Mouse (Mus musculus) limb, embryonic 13.5 days (tissue): Measurements from ENCODE around the gene Stxbp3. TPM values are rescaled to one million over a fixed set of nuclear protein-coding genes. Genes with fewer than 3 reads are reported as not detected.
"Not testable (repeated sequence)": the region's sequence is repeated elsewhere in the genome, so short reads cannot be mapped to it uniquely, and the experiment has no call there.

ENCODE experiments used
- ATAC-seq: fragments of 200-750 bp; cut with Nextera tagmentation; 2 replicates; pipeline ENCODE4 v1.8.0; 2017; ENCODE audit warnings: low read depth, moderate number of reproducible peaks, moderate TSS enrichment; ENCODE audit not compliant: low FRiP score
- H3K27ac ChIP-seq: fragments of 300-500 bp; sonication (generic); 2 replicates; pipeline ENCODE4 v1.5.1; 2015; ENCODE audit warnings: inconsistent platforms, mild to moderate bottlenecking, moderate library complexity
- H3K27me3 ChIP-seq: fragments of 300-500 bp; sonication (generic); 2 replicates; pipeline ENCODE4 v1.6.1; 2015; ENCODE audit warnings: mild to moderate bottlenecking, inconsistent platforms
- H3K36me3 ChIP-seq: fragments of 300-500 bp; sonication (generic); 2 replicates; pipeline ENCODE4 v1.6.1; 2015; ENCODE audit warnings: inconsistent platforms, mild to moderate bottlenecking, moderate library complexity
- H3K4me1 ChIP-seq: fragments of 300-500 bp; sonication (generic); 2 replicates; pipeline ENCODE4 v1.6.1; 2015; ENCODE audit warnings: inconsistent platforms
- H3K4me2 ChIP-seq: fragments of 300-500 bp; sonication (generic); replicated peaks from 2 replicates; pipeline ENCODE4 v1.6.1; 2015; ENCODE audit warnings: inconsistent platforms, mild to moderate bottlenecking, moderate library complexity
- H3K4me3 ChIP-seq: fragments of 300-500 bp; sonication (generic); 2 replicates; pipeline ENCODE4 v1.5.1; 2015; ENCODE audit warnings: moderate library complexity, mild to moderate bottlenecking, inconsistent platforms
- H3K9ac ChIP-seq: fragments of 300-500 bp; sonication (generic); 2 replicates; pipeline ENCODE4 v1.6.1; 2015; ENCODE audit warnings: mild to moderate bottlenecking, inconsistent platforms
- H3K9me3 ChIP-seq: fragments of 300-500 bp; sonication (generic); 2 replicates; pipeline ENCODE4 v1.6.1; 2016; ENCODE audit warnings: inconsistent platforms
- WGBS: fragments of 180-500 bp; shearing (Covaris S2); methylation state at CpG from one replicate; pipeline ENCODE4 v1.1.7; 2015; 5-methylcytosine and 5-hydroxymethylcytosine counted together
- polyA plus RNA-seq: library from polyadenylated mRNA; unstranded; fragments of >200 nt; fragmentation: Nextera tagmentation; extraction: Ambion mirVana; gene quantifications from 2 replicates; pipeline ENCODE4 v1.2.1, GENCODE M21; 2015

The Stxbp3 gene
- polyA plus RNA-seq = 38.6 and 38.8 TPM in 2 replicates

DNA sequence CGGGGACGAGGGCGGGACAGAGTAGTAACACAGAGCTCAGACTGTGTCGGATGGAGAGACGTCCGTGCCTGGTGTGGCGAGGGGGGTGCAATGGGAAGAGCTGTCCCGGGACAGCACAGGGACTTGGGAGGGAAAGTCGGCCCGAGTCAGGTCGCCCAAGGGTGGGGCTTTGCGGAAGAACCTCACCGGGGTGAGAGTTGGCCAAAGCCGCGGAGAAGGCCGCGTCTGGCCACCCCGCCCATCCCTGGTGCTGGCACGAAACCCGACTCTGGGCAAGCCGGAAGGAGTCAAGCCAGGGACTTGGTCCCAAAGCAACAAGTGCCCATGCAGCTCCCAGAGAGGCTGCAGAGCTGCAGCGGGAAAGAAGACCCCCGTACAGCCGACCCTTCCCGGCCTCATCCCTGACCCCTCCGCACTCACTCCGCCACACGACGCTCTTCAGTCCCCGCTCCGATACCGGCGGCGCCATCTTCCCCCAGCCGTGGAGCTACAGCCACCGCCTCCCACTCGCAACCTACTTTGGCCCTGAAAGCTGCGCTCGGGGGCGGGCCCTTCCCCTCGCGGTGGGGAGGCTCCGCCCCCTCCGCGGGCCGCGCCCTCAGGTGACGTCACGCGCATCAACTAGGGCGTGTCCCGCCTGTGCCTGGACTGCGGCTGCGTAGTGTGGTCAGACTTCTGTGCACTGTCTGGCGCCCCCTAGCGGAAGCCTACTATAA is at the start of gene Stxbp3:
Gene Stxbp3, minus strand, starts transcription at position 527 of the 716 bp plus-strand sequence.
- H3K36me3 ChIP-seq = no peaks in the 10 kb centered on the region; the same call in 1 of the 2 replicates
- peak within 1 kb of the TSS; percentile 69 for H3K4me2 ChIP-seq
- H3K4me1 ChIP-seq = peaks cover 15% of the 10 kb centered on the region
- H3K27ac ChIP-seq = peak within 1 kb of the TSS; percentile 66
- 1% methylated on average over 56 of the region's 56 CpGs for WGBS
- peak; percentile 97 for ATAC-seq
- no peaks in the 10 kb centered on the region for H3K9me3 ChIP-seq
- H3K9ac ChIP-seq = peak within 1 kb of the TSS; percentile 80
- no peaks in the 10 kb centered on the region for H3K27me3 ChIP-seq
- peak within 1 kb of the TSS; percentile 79 for H3K4me3 ChIP-seq

DNA sequence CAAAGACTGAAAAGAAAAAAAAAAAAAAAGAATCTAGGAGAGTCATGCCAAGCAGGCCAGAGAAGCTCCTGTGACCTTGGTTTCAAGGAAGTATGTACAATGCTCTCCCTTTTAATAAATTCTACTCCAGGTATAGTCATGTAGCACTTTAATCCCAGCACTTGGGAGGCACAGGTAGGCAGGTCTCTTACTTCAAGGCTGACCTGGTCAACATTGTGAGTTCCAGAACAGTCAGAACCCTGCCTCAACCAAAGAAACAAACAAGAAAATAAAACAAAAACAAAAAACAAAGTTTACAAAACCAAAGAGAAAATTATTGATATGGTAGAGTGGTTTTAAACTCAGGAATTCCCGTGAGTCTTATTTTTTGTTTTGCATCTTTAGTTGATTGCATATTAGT is 49.6 kb upstream of the Stxbp3 start, which contains the start of gene Fndc7:
Gene Fndc7, minus strand, starts transcription at position 101 of the 400 bp plus-strand sequence.
- no peak within 1 kb of the TSS for H3K4me2 ChIP-seq
- no peaks in the 10 kb centered on the region for H3K4me1 ChIP-seq
- no peaks in the 10 kb centered on the region for H3K27me3 ChIP-seq
- H3K4me3 ChIP-seq = no peak within 1 kb of the TSS
- H3K27ac ChIP-seq = no peak within 1 kb of the TSS
- no peak for ATAC-seq
- H3K9ac ChIP-seq = no peak within 1 kb of the TSS
- no peaks in the 10 kb centered on the region for H3K9me3 ChIP-seq
- no peaks in the 10 kb centered on the region for H3K36me3 ChIP-seq
- WGBS = 87% methylated on average over 1 of the region's 1 CpGs

DNA sequence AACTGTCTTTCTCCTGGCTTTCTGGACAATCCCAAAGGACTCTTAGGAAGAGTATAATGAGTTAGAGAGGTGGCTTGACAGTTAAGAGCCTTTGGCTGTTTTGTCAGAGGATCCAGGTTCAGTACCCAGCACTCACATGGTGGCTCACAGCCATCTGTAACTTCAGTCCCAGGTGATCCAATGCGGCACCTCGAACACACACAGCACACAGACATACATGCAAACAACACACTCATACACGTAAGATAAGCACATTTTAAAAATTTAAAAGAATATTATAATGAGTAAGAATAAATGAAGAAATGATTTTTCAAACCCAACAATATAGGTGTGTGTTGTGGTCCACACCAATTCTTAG is 47.3 kb upstream of the Stxbp3 start:
- Histone ChIP-seq H3K9me3 (no peaks in the 10 kb centered on the region), H3K4me3 (no peak overlapping the region), H3K36me3 (no peaks in the 10 kb centered on the region), H3K27ac (no peak overlapping the region), H3K4me1 (peaks cover 10% of the 10 kb centered on the region), H3K27me3 (no peaks in the 10 kb centered on the region), H3K9ac (no peak overlapping the region), H3K4me2 (no peak overlapping the region)
- WGBS = 90% methylated on average over 3 of the region's 3 CpGs
- no peak for ATAC-seq

DNA sequence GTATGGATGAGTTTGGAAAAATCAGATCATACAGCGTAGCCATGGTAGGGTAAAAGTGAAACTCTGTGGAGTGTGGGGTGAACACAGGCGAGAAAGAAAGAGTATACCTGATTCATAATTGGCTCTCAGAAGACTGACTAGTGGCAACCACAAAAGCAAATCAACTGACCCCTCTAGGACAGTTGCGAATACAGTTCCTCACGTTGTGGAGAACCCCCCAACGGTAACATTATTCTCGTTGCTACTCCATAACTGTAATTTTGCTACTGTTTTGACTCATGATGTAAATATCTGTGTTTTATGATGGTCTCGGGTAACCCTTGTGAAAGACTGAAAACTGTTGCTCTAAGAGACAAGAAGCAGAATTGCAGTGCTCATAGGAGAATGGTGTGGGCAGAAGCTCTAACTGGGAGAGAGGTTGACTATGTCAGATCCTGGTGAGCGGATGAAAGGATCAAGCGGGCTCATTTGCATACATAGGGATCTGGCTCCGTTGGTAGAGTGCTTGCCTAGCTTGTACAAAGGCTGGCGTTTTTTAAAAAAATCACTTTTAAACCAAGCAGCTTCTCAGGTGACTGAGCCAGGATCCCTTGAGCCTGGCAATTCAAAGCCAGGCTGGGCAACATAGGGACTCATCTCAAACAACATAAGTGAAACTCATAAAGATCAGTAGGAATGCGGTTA is 46.8 kb upstream of the Stxbp3 start:
- Histone ChIP-seq H3K9me3 (no peaks in the 10 kb centered on the region), H3K4me1 (peaks cover 11% of the 10 kb centered on the region), H3K9ac (no peak overlapping the region), H3K4me3 (no peak overlapping the region), H3K27ac (no peak overlapping the region), H3K4me2 (no peak overlapping the region), H3K36me3 (no peaks in the 10 kb centered on the region), H3K27me3 (no peaks in the 10 kb centered on the region)
- ATAC-seq = no peak
- 73% methylated on average over 12 of the region's 12 CpGs for WGBS

DNA sequence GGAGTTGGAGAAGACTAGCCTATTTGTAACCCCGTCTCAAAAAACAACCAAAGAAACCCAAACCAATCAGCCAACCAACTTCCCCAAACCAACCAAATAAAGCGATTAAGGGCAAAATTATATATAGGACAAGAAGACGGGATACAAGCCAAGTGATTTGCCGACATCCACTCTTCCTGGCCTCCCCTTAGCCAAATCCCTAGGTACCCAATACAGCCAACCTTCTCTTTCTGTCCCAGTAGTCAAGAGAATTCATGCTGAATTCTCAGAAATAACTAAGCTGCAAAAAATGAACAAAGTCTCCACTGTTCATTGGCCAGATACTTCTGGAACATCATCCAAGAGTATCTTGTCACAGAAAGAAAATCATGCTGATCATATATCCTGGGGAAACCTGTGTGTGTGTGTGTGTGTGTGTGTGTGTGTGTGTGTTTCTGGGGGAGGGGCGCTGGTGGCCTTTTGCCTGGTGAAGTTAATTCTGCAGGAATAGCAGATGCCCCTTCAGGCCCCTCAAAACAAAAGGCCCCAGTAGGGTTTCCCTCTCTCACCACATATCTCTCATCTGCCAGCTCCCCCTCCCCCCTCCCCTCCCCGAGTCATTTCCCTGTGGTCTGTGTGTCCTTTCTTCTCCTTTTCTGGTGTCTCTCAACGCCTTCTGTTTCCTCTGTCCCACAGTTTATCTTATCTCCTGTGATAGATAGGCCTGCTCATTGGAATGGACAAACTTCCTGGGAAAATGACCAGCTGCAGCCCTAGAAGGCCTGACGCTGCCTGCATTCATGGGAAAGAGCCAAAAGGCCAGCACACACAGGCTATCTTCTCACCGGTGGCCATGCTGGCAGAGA is 45.6 kb upstream of the Stxbp3 start:
- Histone ChIP-seq H3K9ac (no peak overlapping the region), H3K27me3 (no peaks in the 10 kb centered on the region), H3K4me2 (no peak overlapping the region), H3K36me3 (no peaks in the 10 kb centered on the region), H3K4me1 (peaks cover 22% of the 10 kb centered on the region), H3K9me3 (no peaks in the 10 kb centered on the region), H3K4me3 (no peak overlapping the region), H3K27ac (no peak overlapping the region)
- WGBS = 61% methylated on average over 9 of the region's 9 CpGs
- ATAC-seq = no peak

DNA sequence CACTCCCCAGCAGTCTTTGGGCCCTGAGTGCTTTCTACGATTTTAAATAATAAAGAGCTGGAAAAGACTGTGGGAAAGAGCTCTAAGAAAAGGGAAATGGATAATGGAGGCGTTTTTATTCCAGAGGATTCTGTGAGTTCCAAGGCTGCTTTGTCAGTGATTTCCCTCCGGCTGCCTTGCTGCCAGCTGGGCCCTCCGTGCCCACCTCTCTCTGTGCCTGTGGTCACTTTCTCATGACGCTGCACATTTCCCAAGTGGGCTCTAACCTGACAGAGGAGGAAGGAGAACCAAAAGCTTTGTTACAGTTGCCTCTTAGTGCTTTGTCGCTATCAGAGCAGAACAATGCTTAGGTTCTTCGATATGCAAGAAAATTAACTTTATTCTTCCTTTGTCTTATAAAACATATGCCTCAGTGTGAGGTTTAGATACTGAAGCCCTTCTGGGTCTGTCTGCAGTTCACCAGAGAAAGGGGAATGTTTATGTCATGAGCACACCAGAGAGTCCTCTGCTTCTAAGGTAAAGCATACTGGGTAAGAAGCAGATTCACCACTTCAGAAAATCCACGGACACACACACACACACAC is 44.5 kb upstream of the Stxbp3 start:
- no peak for ATAC-seq
- WGBS = 68% methylated on average over 8 of the region's 8 CpGs
- H3K4me3 ChIP-seq = no peak overlapping the region

DNA sequence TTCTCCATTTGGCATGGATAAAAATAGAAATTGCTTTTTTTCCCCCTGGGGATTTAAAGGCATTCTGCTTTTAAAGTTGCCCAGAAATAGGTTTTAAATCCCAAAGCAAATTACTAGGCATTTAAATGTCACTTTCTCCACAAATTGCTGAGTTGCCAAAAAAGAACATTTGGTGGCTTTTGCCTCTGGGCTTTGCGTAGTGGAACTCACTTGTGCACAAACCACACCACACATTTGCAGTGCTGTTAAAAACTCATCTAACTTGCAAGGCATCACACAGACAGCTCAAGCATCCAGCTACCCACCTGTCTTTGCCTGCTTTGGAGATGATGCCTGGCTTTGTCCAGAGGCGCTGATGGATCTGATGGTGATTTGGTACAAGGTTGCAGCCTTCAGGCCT is 42.7 kb upstream of the Stxbp3 start:
- peaks cover 31% of the 10 kb centered on the region for H3K4me1 ChIP-seq
- 70% methylated on average over 2 of the region's 2 CpGs for WGBS

More for the DNA sequence above, 44.5 kb upstream of the Stxbp3 start:
- H3K9ac ChIP-seq = no peak overlapping the region
- H3K4me2 ChIP-seq = no peak overlapping the region
- no peaks in the 10 kb centered on the region for H3K27me3 ChIP-seq
- H3K36me3 ChIP-seq = no peaks in the 10 kb centered on the region
- H3K4me1 ChIP-seq = peaks cover 24% of the 10 kb centered on the region
- H3K27ac ChIP-seq = no peak overlapping the region
- no peaks in the 10 kb centered on the region for H3K9me3 ChIP-seq

DNA sequence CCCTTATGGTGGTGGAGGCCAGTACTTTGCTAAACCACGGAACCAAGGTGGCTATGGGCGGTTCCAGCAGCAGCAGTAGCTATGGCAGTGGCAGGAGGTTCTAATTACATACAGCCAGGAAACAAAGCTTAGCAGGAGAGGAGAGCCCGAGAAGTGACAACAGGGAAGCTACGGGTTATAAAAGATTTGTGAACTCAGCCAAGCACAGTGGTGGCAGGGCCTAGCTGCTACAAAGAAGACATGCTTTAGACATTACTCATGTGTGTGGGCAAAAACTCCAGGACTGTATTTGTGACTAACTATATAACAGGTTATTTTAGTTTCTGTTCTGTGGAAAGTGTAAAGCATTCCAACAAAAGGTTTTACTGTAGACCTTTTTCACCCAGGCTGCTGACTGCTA is 41.5 kb upstream of the Stxbp3 start:
- WGBS = 11% methylated on average over 4 of the region's 4 CpGs
- H3K9ac ChIP-seq, H3K4me2 ChIP-seq, H3K4me3 ChIP-seq, ATAC-seq, H3K36me3 ChIP-seq, H3K9me3 ChIP-seq, H3K27me3 ChIP-seq: not testable (repeated sequence)
- H3K27ac ChIP-seq = peak overlapping the region; percentile 39; the same call in 1 of the 2 replicates
- H3K4me1 ChIP-seq = peaks cover 31% of the 10 kb centered on the region

More for the DNA sequence above, 42.7 kb upstream of the Stxbp3 start:
- ATAC-seq = no peak
- H3K27me3 ChIP-seq = no peaks in the 10 kb centered on the region
- H3K9ac ChIP-seq = no peak overlapping the region
- no peak overlapping the region for H3K4me2 ChIP-seq
- no peak overlapping the region for H3K4me3 ChIP-seq
- H3K36me3 ChIP-seq = no peaks in the 10 kb centered on the region
- no peak overlapping the region for H3K27ac ChIP-seq
- H3K9me3 ChIP-seq = no peaks in the 10 kb centered on the region

DNA sequence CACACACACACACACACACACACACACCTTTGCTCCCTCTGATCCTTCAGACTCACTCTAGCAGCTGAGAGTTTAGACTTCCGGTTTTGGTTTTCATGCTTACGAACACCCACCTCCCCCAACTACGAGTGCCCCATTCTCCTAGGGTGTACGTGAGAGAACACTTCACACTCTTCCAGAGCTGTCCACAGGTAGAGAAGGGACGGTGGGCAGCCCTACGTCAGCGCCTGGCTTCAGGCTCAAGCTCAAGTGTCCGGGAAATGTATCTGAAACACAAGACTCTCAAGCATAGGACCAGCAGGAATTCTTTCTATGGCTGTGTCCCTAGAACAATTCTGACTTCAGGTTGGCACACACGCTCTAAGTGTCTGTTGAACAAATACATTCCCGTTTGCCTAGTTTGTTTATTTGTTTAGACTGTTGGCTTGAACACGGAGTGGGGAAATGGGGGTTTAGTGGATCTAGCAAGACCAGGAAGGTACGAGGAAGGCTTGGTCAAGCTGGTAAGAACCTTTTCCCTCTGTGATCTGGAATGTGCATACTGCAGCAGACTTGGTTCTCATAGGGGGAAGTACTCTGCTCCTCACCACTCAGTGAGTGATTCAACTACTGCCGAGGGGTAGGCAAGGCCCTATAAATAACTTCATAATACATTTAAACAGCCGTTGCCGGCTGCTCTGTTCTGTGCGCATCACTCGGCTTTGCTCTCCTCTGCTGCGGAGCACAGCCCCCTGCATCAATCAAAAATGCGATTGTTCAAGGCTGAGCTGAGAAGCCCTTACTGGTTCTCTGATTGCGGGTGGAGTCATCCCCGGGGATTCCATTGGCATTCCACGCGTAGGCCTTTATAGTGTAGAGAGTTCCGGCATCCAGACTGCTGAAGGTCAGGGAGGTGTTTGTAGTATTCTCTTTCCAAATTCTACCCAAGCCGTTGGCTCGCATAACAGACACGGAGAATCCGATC is 40.5 kb upstream of the Stxbp3 start:
- Histone ChIP-seq H3K9ac (no peak overlapping the region), H3K36me3 (no peaks in the 10 kb centered on the region), H3K27me3 (no peaks in the 10 kb centered on the region), H3K4me2 (peak overlapping the region; percentile 24; the same call in 1 of the 2 replicates), H3K4me1 (peaks cover 31% of the 10 kb centered on the region), H3K27ac (peak overlapping the region; percentile 58), H3K4me3 (no peak overlapping the region), H3K9me3 (no peaks in the 10 kb centered on the region)
- 54% methylated on average over 28 of the region's 28 CpGs for WGBS
- peak; percentile 89 for ATAC-seq

DNA sequence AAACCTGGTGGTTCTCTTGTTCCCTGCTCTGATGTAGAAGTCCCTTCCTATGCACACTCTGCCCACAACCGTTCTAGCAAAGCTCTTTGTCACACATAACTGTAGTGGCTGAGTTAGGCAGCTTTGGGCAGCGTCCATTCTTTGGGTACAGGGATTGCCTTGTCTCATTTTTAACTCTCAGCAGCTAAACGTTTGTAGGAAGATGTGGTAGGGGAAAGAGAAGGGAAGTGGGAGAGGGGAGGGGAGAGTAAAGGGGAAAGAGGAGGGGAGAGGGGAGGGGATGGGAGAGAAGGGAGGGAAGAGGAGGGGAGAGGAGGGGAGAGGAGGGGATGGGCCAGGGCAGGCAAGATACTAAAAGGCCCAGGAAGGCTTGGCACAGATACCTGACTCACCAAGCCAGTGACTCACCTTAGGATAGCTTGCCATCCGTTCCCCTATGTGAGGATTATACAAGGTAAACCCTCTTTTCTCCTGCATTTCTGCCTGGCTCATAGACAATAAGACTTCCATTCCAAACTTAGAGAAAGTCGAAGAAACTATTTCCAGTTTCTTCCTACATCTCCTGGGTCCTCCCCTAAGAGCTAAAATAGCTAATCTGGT is 39.6 kb upstream of the Stxbp3 start:
- no peak for ATAC-seq
- H3K27ac ChIP-seq = no peak overlapping the region
- no peak overlapping the region for H3K9ac ChIP-seq
- H3K36me3 ChIP-seq = no peaks in the 10 kb centered on the region
- H3K4me3 ChIP-seq = no peak overlapping the region
- WGBS = 65% methylated on average over 5 of the region's 5 CpGs
- H3K27me3 ChIP-seq = no peaks in the 10 kb centered on the region
- H3K4me2 ChIP-seq = no peak overlapping the region
- no peaks in the 10 kb centered on the region for H3K9me3 ChIP-seq
- peaks cover 31% of the 10 kb centered on the region for H3K4me1 ChIP-seq

DNA sequence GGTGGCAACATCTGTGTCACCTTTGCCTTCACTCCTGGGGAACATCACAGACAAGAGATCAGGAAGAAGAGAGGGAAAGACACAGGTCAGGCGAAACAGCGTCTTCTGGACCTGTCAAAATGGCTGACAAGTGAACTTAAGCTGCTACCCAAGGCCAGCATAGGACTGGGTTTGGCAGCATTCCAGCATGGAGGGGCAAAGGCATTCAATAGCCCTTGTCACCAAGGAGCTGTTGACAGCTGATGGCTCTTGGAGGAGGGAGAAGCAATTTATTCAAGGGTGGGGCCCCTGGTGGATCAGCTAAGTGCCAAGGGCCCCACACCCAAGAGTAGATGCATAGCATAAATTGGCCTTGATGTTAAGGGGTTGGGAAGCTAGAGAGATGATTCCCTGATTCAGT is 38.8 kb upstream of the Stxbp3 start:
- 78% methylated on average over 2 of the region's 2 CpGs for WGBS
- no peaks in the 10 kb centered on the region for H3K9me3 ChIP-seq
- ATAC-seq = no peak
- no peak overlapping the region for H3K4me3 ChIP-seq
- no peak overlapping the region for H3K4me2 ChIP-seq
- no peaks in the 10 kb centered on the region for H3K27me3 ChIP-seq
- H3K27ac ChIP-seq = no peak overlapping the region
- H3K36me3 ChIP-seq = no peaks in the 10 kb centered on the region
- no peak overlapping the region for H3K9ac ChIP-seq
- peaks cover 31% of the 10 kb centered on the region for H3K4me1 ChIP-seq
